Mouse (Mus musculus): ENCODE data around the gene Rnf213. TPM values are rescaled to one million over a fixed set of nuclear protein-coding genes. Genes with fewer than 3 reads are reported as not detected.
"Not testable (repeated sequence)": the region's sequence is repeated elsewhere in the genome, so short reads cannot be mapped to it uniquely, and the experiment has no call there.

Gene Rnf213
- total RNA-seq (2021): 10 to 100 TPM; 29.1 to 31.6 TPM
- long read RNA-seq, experiment 1: 0 reads
- long read RNA-seq, experiment 2, partial matches to known transcripts: 2 of 4 reads
- long read RNA-seq, experiment 2, other reads (novel, unspliced or antisense): 2 of 4 reads

DNA sequence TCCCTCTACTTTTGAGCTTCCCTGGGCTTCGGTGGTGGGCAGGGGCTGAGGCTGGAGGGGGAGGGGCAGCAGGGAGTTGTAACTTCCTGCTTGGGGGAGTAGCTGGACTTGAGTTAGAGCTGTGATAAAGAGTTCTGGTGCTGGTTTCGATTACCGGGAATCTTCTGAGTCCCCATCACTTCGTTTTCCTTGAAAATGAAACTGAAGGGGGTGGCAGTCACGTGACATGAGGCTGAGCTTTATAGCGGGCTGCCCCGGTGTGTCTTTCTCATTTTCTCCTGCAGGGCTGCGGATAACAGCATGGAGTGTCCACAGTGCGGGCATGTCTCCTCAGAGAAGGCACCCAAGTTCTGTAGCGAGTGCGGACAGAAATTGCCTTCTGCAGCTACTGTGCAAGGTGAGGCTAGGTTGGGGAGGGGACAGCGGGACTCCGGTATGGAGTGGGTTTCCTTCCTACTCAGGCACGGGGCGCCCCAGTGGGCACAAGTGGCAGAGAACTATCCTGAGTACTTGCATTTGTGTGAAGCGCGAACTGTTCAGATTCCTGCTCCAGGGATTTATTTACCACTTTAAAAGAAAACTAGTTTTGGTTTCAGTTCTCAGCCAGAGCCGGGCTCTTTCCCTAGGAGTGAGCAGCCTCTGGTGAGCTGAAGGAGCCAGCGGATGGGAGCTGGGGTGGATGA, at the start of gene Rnf213:
Gene Rnf213, plus strand, starts transcription at position 301 of the 683 bp plus-strand sequence.
- DNase-seq (ENCODE audit: low spot score in 2 of 2): peak in 1 of 2 experiments; percentile 45

DNA sequence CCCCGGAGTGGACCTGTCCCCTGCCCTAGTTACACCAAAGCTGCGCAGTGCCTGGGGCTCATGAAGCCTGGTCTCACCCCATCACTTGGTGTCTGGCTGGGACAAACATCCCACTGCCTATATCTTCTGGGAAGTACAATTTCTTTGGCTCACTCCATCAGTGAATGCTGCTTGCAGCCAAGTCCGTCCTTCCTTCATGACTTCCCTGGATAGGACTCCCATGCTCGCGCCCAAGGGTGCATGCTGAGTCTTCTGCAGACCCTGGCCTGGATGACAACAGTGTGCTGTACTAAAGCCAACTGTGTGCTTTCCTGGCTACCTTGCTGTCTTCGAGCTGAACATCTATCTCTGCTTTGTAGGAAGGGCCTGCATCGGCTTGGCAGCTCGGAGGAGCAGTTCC, 48.7 kb upstream of the Rnf213 start:
- no peak for DNase-seq (ENCODE audit: low spot score in 2 of 2)

DNA sequence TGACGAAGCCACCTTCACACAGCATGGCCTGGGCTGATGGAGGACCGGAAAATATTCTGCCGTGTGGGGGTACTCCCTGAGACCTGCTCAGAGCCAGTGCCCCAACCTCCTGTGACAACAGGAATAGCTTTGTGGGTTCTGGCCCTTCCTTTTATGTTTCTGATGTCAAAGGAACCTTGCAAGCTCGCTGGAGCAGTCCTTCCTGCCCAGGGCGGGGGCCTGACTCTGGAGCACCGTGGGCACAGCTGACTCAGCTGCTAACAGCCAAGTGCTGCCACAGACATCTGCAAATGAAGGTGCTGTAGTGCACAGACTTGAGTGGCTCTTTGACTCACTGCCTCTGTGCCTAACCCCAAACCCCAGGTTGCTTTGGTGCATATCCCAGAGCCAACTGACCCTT, 48.0 kb upstream of the Rnf213 start:
- DNase-seq (ENCODE audit: low spot score in 2 of 2): no peak

DNA sequence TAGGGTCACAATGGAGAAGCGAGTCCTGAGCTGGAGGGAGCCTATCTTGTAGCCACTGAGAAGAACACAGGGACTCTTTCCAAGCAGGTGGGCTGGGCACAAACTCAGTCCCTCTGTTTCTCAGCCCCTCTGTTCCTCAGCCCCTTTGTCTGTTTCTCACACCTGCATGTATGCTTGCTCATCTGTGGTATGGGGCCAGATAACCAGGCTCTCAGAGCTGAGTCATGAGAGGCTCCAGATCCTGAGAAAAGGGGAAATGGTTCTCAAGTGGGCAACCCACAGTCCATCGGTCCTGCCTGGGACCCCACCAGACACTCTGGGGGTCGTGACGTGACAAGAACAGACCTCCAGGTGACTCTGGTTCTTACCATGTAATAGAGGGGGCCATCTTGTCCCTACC, 45.8 kb upstream of the Rnf213 start:
- DNase-seq (ENCODE audit: low spot score in 2 of 2): no peak

DNA sequence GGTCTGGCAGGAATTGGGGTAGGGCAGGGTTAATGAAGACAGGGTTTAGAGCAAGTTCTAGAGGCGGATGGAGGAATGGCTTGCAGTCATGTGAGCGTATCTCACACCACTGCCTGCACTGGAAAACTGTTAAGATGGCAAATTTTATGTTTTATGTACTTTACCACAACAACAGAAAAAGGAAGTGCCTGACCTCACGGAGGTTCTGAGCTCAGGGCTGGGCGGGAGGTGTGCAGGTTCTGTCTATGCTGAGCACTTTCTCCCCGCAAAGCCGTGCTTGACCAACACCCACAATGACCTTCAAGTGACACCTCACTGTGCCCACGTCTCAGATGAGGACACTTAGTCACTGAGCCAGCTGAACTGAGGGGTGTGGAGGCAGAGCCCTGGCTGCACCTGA, 40.8 kb upstream of the Rnf213 start:
- no peak for DNase-seq (ENCODE audit: low spot score in 2 of 2)

DNA sequence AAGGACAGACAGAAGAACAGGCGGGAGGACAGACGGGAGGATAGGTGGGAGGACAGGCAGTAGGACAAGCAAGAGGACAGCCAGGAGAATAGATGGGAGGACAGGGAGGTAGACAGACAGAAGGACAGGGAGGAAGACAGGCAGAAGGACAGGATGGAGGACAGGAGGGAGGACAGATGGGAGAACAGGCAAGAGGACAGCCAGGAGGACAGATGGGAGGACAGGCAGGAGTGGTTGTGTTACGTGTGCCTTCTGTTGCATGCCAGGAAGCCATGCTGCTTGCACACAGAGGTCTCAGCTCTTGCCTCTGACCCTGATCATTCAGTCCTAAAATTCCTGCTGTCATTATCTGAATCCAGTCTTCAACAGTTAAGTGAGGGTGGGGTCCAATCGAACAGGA, 39.0 kb upstream of the Rnf213 start:
- no peak for DNase-seq (ENCODE audit: low spot score in 2 of 2)

DNA sequence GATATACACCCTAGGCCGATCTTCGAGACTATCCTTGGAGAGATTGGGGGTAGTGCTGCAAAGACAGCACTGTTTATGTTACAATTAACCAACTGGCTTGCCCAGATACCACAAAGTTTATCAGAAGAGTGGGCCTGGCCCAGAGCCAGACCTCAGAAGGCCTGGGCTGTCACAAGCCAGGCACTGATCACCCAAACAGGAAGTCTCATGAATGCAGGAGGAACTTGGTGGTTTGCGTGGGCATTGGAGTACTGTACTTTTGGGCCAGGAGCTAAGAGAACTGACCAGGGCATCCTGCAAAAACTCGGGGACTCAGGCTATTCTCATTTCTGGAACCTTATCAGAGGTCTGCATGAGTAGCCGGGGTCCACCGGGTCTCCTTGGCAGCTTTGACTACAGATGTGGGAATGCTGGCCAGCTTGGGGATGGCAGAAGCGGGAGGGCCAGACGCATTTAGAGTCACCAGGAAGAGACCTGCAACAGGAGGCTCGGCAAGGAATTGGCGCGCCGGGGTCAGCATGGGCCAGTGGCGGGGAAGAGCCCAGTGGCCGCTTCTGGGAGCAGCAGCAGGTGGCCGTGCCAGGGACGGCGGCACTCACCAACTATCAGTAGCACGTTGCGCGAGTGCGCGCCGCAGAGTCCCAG, 38.0 kb upstream of the Rnf213 start:
- DNase-seq (ENCODE audit: low spot score in 2 of 2): no peak

DNA sequence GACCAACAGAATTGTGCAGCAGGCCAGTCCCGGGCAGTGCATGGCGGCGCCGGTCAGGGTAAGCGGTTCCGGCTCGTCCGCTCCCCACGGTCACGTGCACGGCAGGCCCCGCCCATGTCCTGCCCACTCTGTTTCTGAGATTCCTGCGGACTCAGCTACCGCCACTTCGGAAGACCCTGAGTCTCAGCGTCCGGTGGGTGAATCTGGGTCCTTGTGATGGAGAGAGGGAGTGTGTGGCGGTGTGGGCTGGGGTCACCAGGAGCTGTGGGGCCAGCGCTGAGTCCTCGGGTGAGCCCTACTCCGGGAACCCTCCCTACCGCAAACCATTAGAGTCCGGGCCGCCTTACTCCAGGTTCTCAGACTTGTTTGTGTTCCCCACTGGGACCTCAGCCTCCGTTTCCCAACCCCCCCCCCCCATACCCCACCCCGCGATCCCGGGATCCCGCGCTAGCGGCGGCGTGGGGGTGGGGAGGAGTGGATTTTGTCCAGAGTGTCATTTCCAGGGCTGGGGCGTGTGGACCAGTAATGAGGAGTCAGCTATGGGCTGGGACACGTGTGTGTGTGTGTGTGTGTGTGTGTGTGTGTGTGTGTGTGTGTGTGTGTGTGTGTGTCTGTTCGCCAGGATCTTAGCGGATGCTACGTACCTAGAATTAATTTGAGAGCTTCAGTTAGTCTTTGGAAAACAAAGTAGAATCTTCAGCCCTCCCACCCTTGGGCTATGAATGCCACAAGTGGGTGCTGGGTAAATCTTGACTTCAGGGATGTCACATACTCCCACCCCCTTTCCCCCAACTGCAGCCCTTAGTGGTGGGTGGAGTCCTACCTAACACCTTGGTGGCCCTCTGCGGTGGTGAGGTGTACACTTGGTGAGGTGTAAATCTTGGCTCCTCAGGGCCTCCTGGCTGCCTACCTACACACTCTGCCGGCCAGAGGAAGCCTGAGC, 37.2 kb upstream of the Rnf213 start, which contains the start of the genes Sgsh and Slc26a11:
Gene Sgsh, minus strand, starts transcription at position 94 of the 943 bp plus-strand sequence.
Gene Slc26a11, plus strand, starts transcription at position 115 of the 943 bp plus-strand sequence.
- peak; percentile 68 to 77 for DNase-seq (ENCODE audit: low spot score in 2 of 2)

DNA sequence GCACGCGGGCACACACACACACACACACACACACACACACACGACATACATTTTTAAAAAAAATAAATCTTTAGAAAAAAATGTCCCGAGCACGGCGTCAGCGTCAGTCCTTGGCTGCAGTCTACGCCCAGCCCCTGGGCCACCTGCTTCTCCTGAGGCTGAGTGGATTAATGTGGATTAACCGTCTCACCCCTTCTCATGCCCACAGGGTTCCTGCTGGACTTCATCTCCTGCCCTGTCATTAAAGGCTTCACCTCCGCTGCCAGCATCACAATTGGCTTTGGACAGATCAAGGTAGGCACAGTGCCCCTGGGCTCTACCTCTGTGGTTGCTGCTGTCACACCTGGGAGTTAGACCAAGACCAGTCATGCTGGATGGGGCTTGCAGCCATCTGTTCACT, 33.8 kb upstream of the Rnf213 start:
- DNase-seq (ENCODE audit: low spot score in 2 of 2): no peak

DNA sequence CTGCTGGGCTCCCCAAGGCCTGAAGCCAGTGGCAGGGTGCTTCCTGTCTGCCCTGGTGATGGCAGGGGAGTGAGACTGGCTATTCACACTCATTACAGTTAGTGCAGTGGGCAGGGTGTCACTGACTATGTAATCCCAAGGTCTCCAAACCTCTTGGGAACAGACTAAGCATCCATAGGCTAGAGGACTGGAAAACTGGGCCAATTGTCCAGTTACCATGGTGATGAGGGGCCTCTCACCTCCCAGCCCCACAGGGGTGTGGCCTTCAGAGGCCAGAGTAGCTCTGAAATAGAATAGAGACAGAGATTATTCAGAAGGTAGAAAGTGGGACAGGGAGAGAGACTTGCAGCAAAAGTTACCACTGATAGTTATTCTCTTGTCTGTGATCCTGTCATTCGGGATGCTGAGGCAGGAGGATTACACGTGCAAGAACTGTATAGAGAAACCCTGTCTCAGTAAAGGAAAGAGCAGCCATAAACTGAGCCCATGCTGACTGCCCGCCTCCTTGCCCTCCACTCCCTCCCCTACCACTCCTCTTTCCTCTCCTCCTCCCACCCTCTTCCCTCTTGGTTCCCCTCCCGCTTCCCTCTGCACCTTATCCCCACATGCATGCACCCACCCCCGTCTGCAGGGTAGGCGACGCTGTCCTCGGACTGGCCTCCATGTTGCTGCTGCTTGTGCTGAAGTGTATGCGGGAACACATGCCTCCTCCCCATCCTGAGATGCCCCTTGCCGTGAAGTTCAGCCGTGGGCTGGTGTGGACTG, 29.9 kb upstream of the Rnf213 start:
- DNase-seq (ENCODE audit: low spot score in 2 of 2): no peak

DNA sequence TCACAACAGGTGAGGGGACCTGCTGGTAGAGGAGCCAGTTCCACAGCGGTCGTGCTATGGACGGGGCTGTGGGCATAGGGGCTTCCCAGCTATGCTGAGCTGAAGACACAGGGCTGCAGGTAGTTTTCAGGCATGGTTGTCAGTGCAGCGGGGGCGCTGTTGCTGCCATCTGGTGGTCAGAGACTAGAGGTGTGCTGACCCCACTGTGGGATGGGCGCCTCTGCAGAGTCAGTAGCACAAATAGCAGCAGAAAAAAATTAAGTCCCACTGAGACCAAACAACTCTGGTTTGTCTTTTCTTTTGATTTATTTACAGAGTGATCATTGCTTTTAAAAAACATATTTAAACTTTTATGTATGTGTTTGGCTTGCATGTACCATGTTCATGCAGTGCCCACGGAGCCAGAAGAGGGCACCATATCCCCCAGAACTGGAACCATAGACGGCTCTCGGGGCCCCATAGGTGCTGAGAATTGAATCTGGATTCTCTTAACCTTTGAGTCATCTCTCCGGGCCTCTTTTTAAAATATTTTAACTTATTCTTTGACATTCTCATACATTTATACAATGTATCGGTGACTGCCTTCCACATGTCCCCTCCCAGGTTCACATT, 29.3 kb upstream of the Rnf213 start:
- DNase-seq (ENCODE audit: low spot score in 2 of 2): peak in 1 of 2 experiments; percentile 44

DNA sequence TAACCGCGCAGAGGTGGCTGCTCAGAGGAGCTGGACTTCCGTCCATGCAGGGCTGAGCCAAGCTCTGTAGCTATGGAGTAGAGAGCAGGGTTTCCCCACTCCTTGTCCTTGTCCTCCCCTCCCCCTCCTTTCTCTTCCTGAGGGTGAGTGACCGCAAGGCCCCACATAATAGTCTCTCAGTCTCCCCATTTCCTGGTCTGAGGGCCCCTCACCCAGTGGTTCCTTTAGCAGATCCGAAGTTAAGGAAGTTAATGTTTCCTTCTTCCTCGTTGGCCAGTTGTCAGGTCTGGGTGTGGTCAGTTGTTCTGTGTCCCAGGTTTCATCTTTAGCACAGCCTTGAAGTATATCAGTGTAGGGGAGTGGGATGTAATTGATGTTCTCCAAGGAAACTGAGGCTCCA, 17.5 kb upstream of the Rnf213 start:
- DNase-seq (ENCODE audit: low spot score in 2 of 2): no peak

DNA sequence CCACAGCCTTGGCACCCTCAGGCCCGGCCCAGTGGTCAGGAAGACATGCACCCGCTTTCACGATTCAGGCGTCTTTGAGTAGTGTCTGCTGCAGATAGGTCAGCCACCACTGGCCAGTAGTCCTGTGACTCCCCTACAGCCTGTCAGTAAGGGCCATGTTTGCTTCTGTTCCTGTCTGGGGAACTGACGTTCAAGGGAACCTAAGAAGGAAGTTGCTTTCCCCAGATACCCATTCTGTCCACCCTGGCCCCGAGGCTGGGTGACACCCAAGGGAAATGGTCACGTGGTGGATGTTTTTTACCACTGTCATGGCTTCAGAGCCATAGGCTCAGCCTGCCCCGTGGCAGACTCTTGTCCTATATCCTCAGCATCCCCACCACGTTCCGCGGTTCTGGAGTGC, 15.6 kb upstream of the Rnf213 start:
- no peak for DNase-seq (ENCODE audit: low spot score in 2 of 2)

DNA sequence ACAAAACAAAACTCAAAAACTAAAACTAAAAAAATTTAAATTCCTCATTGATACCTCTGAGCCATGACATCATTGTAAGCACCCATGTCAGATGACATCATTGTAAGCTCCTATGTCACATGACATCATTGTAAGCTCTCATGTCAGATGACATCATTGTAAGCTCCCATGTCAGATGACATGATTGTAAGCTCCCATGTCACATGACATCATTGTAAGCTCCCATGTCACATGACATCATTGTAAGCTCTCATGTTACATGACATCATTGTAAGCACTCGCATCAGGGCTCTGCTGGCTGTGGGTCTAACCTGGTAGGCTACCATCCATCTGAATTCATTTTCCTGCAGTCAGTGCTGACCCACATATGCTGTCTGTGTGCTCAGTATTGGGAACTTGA, 14.3 kb upstream of the Rnf213 start:
- no peak for DNase-seq (ENCODE audit: low spot score in 2 of 2)

DNA sequence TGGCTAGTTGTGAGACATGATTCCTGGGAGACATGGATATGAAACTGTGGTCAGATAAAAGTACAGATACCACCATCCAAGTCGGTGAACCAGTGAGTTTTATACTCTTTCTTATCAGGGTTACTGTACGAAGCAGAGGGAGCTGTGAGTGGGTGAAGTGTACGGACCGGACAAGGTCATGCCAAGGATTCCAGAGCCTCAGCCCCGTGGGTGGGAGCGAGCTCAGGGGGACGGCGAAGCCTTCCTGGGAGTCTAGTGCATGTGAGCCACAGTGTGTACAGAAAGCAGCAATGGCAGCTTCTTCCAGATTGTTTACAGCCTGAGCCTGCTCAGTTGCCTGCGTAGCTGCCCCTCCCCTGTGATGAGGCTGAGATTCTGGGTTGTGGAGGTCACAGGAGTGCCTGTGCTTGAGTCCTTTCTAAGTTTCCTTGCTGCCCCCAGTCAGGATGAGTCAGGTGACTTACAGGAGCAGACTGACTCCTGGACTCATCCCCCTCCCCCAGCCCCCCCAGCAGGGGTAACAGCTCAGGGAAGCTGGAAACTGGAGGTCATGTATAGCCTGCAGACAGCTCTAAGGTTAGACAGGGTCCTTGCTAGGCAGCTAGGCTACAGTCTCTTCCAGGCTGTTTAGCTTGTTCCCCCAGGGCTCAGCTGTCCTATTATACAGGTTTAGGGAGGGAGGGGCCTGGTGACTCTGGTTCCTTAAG, 11.1 kb upstream of the Rnf213 start:
- no peak for DNase-seq (ENCODE audit: low spot score in 2 of 2)

DNA sequence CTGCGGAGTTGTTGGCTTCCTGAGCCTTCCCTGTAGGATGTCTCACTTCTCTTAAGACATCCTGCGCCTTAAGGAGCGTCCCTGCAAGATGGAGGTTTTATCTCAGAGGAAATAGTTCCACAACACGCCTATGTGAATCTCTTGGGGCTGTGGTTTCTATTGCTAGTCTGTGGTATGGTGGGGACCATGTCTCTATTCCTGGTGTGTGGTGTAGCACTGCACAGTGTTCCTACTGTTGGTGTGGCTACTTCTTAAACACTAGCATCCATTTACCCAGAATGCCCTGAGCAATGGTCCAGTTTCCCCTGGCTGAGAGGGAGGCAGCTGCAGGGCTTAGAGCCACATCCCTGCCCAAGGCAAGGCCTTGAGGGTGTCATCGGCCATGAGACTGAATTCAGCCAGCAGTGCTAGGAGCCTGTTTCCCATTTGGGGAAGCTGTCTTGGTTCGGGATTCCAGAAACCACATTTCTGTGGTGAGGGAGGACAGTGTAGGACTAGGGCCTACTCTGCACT, 10.5 kb upstream of the Rnf213 start:
- no peak for DNase-seq (ENCODE audit: low spot score in 2 of 2)

DNA sequence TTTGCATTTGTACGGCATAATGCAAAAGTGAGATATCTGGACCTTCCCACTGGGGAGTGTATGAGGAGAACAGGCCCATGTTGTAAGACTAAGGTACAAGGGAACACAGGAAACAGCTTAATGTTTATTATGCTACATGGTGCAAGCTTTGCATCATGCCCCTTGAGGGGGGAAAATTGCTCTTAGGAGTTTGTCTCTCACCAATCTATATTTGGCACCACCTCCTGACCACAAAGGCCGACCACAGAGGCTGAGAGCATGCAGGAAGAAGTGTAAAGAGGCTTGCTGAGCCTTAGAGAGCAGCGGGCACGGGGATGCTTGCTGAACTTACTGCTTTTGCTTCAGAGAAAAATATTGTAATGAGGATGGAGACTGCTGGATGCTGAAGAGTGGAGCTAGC, 8.0 kb upstream of the Rnf213 start:
- DNase-seq (ENCODE audit: low spot score in 2 of 2): no peak

DNA sequence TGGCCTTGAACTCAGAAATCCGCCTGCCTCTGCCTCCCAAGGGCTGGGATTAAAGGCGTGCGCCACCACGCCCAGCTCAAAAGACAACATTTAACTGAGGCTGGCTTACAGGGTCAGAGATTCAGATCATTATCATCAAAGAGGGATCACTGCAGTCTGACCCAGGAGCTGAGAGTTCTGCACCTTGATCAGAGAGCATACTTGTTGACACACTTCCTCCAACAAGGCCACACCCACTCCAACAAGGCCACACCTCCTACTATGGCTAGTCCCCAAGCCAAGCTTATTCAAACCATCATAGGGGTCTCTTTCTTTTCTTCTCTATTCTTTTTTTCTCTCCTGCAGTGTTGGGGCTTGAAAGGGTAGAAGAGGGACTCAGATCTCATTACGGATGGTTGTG, 6.6 kb upstream of the Rnf213 start:
- no peak for DNase-seq (ENCODE audit: low spot score in 2 of 2)

DNA sequence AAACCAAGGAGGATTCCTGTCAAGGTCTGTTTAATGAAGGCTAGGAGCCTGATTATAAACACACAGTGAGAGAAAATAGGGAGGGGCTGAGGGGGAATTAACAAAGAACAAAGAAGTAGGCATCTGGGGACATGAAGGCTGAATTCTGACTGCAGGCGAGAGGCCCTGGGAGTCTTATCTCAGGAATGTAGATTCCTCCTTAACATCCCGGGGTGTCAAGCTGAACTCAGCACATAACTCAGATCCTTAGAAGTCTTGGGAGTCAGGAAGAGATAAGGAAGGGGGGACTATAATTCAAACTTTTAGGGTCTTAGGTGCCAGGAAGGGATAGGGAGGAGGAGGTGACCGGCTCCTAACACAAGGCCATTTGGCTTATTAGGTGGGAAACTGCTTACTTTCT, 5.6 kb upstream of the Rnf213 start:
- not testable (repeated sequence) for DNase-seq (ENCODE audit: low spot score in 2 of 2)
